Mouse (Mus musculus) CH12.LX (cell line): ENCODE results near the gene Swi5. TPM values are rescaled to one million over a fixed set of nuclear protein-coding genes. Genes with fewer than 3 reads are reported as not detected.
A peak's percentile ranks its signal among the peaks of the same experiment; 100 is the strongest.

ENCODE experiments used
- DNase-seq: peaks from one replicate; pipeline ENCODE4 v3.0.0-alpha.2; 2013; ENCODE audit errors: extremely low read depth
- H3K27ac ChIP-seq: 2 replicates; pipeline ENCODE4 v1.5.1; 2012; ENCODE audit warnings: low read depth, mild to moderate bottlenecking, control low read depth, moderate library complexity; ENCODE audit not compliant: insufficient read depth
- H3K27me3 ChIP-seq: replicated peaks from 2 replicates; pipeline ENCODE3; 2012; ENCODE audit warnings: inconsistent platforms
- H3K36me3 ChIP-seq, 2 experiments: replicated peaks in 1 of 2; 2 replicates each; pipeline versions ENCODE3 to v1.6.1; 2012; ENCODE audit warnings: inconsistent platforms in 1 of 2, low read length in 1 of 2, mild to moderate bottlenecking in 1 of 2, mixed read lengths in 1 of 2, moderate library complexity in 1 of 2; ENCODE audit not compliant: control insufficient read depth in 1 of 2, insufficient read depth in 1 of 2
- H3K4me1 ChIP-seq, 2 experiments: 2 replicates each; pipeline ENCODE4 v1.6.1; 2012; ENCODE audit warnings: inconsistent platforms in 1 of 2, moderate library complexity in 1 of 2; ENCODE audit not compliant: insufficient read depth in 2 of 2, control insufficient read depth in 1 of 2
- H3K4me2 ChIP-seq: 2 replicates; pipeline ENCODE4 v1.6.1; 2012; ENCODE audit warnings: low read depth, mild to moderate bottlenecking, control low read depth; ENCODE audit not compliant: poor library complexity, insufficient read depth, severe bottlenecking
- H3K4me3 ChIP-seq, 3 experiments: fragments of 150-350 bp in 1 of 3; sonication (generic) in 1 of 3; replicated peaks in 1 of 3; 2 replicates each; pipeline versions ENCODE3 to v1.5.1; 2011 to 2012; ENCODE audit warnings: low read depth in 2 of 3, low read length in 2 of 3, mild to moderate bottlenecking in 2 of 3, moderate library complexity in 2 of 3, control low read depth in 1 of 3, improper control_type of control experiment in 1 of 3, inconsistent platforms in 1 of 3, mixed read lengths in 1 of 3; ENCODE audit not compliant: poor library complexity in 1 of 3
- H3K79me2 ChIP-seq: replicated peaks from 2 replicates; pipeline ENCODE4 v1.6.1; 2012; ENCODE audit warnings: mild to moderate bottlenecking, moderate library complexity; ENCODE audit not compliant: control insufficient read depth, poor library complexity, insufficient read depth, severe bottlenecking; ENCODE audit errors: extremely low read depth
- H3K9ac ChIP-seq: 2 replicates; pipeline ENCODE4 v1.6.1; 2012; ENCODE audit warnings: low read depth, mild to moderate bottlenecking, control low read depth, moderate library complexity; ENCODE audit not compliant: insufficient read depth
- H3K9me3 ChIP-seq: replicated peaks from 2 replicates; pipeline ENCODE3; 2012; ENCODE audit warnings: low read length, inconsistent platforms, mixed read lengths
- CHD1 ChIP-seq: IDR thresholded peaks from 2 replicates; pipeline ENCODE4 v1.6.1; 2012; ENCODE audit warnings: low read depth, low read length, improper control_type of control experiment, inconsistent platforms
- CHD2 ChIP-seq: IDR thresholded peaks from 2 replicates; pipeline ENCODE4 v1.6.1; 2011; ENCODE audit warnings: low read length, improper control_type of control experiment
- ELF1 ChIP-seq: IDR thresholded peaks from 2 replicates; pipeline ENCODE4 v1.6.1; 2014; ENCODE audit warnings: low read depth, mild to moderate bottlenecking, inconsistent platforms, low read length, improper control_type of control experiment
- EP300 ChIP-seq: IDR thresholded peaks from 2 replicates; pipeline ENCODE4 v1.6.1; 2011; ENCODE audit warnings: low read length, improper control_type of control experiment
- ETS1 ChIP-seq: conservative IDR thresholded peaks from 2 replicates; pipeline ENCODE4 v1.6.1; 2012; ENCODE audit warnings: low read depth, mild to moderate bottlenecking, inconsistent platforms, low read length, improper control_type of control experiment, moderate library complexity
- GABPA ChIP-seq: IDR thresholded peaks from 2 replicates; pipeline ENCODE4 v1.6.1; 2012; ENCODE audit warnings: low read depth, low read length, improper control_type of control experiment, inconsistent platforms; ENCODE audit not compliant: insufficient replicate concordance
- MAFK ChIP-seq: IDR thresholded peaks from 2 replicates; pipeline ENCODE4 v1.6.1; 2011; ENCODE audit warnings: low read length, improper control_type of control experiment; ENCODE audit not compliant: insufficient replicate concordance
- MAZ ChIP-seq: IDR thresholded peaks from 2 replicates; pipeline ENCODE4 v1.6.1; 2012; ENCODE audit warnings: low read depth, mild to moderate bottlenecking, inconsistent platforms, low read length, improper control_type of control experiment, moderate library complexity
- MEF2A ChIP-seq: IDR thresholded peaks from 2 replicates; pipeline ENCODE4 v1.6.1; 2014; ENCODE audit warnings: low read depth, mild to moderate bottlenecking, inconsistent platforms, low read length, improper control_type of control experiment, borderline replicate concordance
- MXI1 ChIP-seq: IDR thresholded peaks from 2 replicates; pipeline ENCODE4 v1.6.1; 2011; ENCODE audit warnings: mild to moderate bottlenecking, low read depth, low read length, improper control_type of control experiment
- MYC ChIP-seq: IDR thresholded peaks from 2 replicates; pipeline ENCODE4 v1.6.1; 2011; ENCODE audit warnings: low read depth, mild to moderate bottlenecking, improper control_type of control experiment, low read length
- NELFE ChIP-seq: IDR thresholded peaks from 2 replicates; pipeline ENCODE4 v1.6.1; 2011; ENCODE audit warnings: low read depth, low read length, improper control_type of control experiment
- NRF1 ChIP-seq: IDR thresholded peaks from 2 replicates; pipeline ENCODE4 v1.6.1; 2014; ENCODE audit warnings: low read depth, mild to moderate bottlenecking, inconsistent platforms, low read length, improper control_type of control experiment, moderate library complexity
- SIN3A ChIP-seq: IDR thresholded peaks from 2 replicates; pipeline ENCODE4 v1.6.1; 2012; ENCODE audit warnings: low read length, improper control_type of control experiment, inconsistent platforms
- SMC3 ChIP-seq: IDR thresholded peaks from 2 replicates; pipeline ENCODE4 v1.6.1; 2011; ENCODE audit warnings: low read depth, low read length, improper control_type of control experiment
- TBP ChIP-seq: conservative IDR thresholded peaks from 2 replicates; pipeline ENCODE4 v1.6.1; 2011; ENCODE audit warnings: low read depth, low read length, improper control_type of control experiment
- TCF12 ChIP-seq: IDR thresholded peaks from 2 replicates; pipeline ENCODE4 v1.6.1; 2014; ENCODE audit warnings: low read depth, mild to moderate bottlenecking, inconsistent platforms, low read length, improper control_type of control experiment
- UBTF ChIP-seq: IDR thresholded peaks from 2 replicates; pipeline ENCODE4 v1.6.1; 2012; ENCODE audit warnings: low read depth, mild to moderate bottlenecking, inconsistent platforms, low read length, improper control_type of control experiment, moderate library complexity
- USF1 ChIP-seq: IDR thresholded peaks from 2 replicates; pipeline ENCODE4 v1.6.1; 2014; ENCODE audit warnings: low read depth, mild to moderate bottlenecking, inconsistent platforms, low read length, improper control_type of control experiment
- USF2 ChIP-seq: conservative IDR thresholded peaks from 2 replicates; pipeline ENCODE4 v1.6.1; 2011; ENCODE audit warnings: low read depth, low read length, improper control_type of control experiment
- ZMIZ1 ChIP-seq: IDR thresholded peaks from 2 replicates; pipeline ENCODE4 v1.6.1; 2012; ENCODE audit warnings: low read depth, mild to moderate bottlenecking, inconsistent platforms, low read length, improper control_type of control experiment
- ZNF384 ChIP-seq: IDR thresholded peaks from 2 replicates; pipeline ENCODE4 v1.6.1; 2012; ENCODE audit warnings: low read depth, low read length, improper control_type of control experiment, inconsistent platforms
- dilution Hi-C: fragments of 300-500 bp; cut with MboI; formaldehyde crosslinking; loops from 2 replicates; pipeline ENCODE4 v1.14.3; 2020; ENCODE audit warnings: low sequenced_read_pairs; ENCODE audit not compliant: extremely low pct_unique_long_range_greater_than_20kb, extremely low pct_ligation_motif_present
- in situ Hi-C: fragments of 300-500 bp; cut with MboI; formaldehyde crosslinking; loops from 3 replicates; pipeline ENCODE4 v1.14.3; 2019; ENCODE audit warnings: low sequenced_read_pairs, low pct_ligation_motif_present, low pct_unique_long_range_greater_than_20kb, mixed read lengths
- polyA plus RNA-seq: library from polyadenylated mRNA; unstranded; fragments of >175 nt; gene quantifications from 2 replicates; pipeline ENCODE4 v1.2.1, GENCODE M21; 2012; ENCODE audit warnings: low read depth; ENCODE audit not compliant: insufficient read length
- total RNA-seq, 2 experiments: library from RNA; depleted of rRNA; stranded (reverse); fragments of 300-350 nt in 1 of 2; fragments of >200 nt in 1 of 2; gene quantifications; 2 replicates each; pipeline ENCODE4 v1.2.3; 2012 to 2014

Swi5 gene
- total and polyA plus RNA-seq, 3 experiments: 295 to 437 (median 344) TPM

GRCm38 (mm10) chr2:32258887-32259533, 28.9 kb downstream of the Swi5 start:
- Histone ChIP-seq H3K4me3 (peak overlapping the region; percentile 58 to 91 (median 87)), H3K27me3 (no peaks in the 10 kb centered on the region), H3K4me1 (peaks cover 0 to 14% of the 10 kb centered on the region in 2 experiments; a peak in 2 of 4 replicates), H3K27ac (no peak overlapping the region), H3K9me3 (no peaks in the 10 kb centered on the region), H3K4me2 (peak overlapping the region; percentile 78), H3K9ac (peak overlapping the region; percentile 76), H3K36me3 (peaks cover 39 to 40% of the 10 kb centered on the region in 2 experiments), H3K79me2 (peaks cover 10% of the 10 kb centered on the region)
- TF ChIP-seq NRF1: no peak
- TF ChIP-seq NELFE: no peak
- no peak for TF ChIP-seq CHD1
- no peak for TF ChIP-seq SMC3
- no peak for TF ChIP-seq MYC
- TF ChIP-seq USF2: no peak
- no peak for TF ChIP-seq ETS1
- no peak for TF ChIP-seq MAZ
- TF ChIP-seq MEF2A: no peak
- no peak for TF ChIP-seq TBP
- no peak for TF ChIP-seq ELF1
- TF ChIP-seq MAFK: no peak
- no peak for TF ChIP-seq GABPA
- no peak for TF ChIP-seq MXI1
- no peak for TF ChIP-seq USF1
- TF ChIP-seq UBTF: no peak
- no peak for TF ChIP-seq EP300
- no peak for TF ChIP-seq TCF12
- dilution Hi-C loops (no loop called here), in situ Hi-C loops (no loop called here)
- DNase-seq: no peak

DNA sequence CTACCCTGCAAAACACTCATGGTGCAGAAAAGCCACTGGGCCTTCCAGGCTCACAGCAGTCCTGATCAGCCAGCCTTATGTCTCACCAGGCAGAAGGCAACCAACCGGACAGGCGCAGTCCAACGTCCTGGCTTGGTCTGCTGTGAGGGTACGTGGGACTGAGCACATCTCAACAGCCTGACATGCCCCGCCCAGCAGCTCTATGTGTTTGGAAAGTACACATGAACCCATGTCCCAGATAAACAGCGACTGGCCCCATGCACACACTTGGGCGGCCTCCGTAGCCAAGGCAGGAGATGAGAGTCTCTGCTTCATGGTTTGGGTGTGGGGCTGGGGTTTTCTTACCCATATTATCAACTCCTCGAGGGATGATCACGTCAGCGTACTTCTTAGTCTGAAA, 31.6 kb downstream of the Swi5 start:
- H3K4me3 ChIP-seq: no peak overlapping the region
- in situ Hi-C loops: no loop called here
- no peaks in the 10 kb centered on the region for H3K9me3 ChIP-seq
- peaks cover 65 to 66% of the 10 kb centered on the region in 2 experiments for H3K36me3 ChIP-seq
- no peak overlapping the region for H3K4me2 ChIP-seq
- H3K4me1 ChIP-seq: peaks cover 0 to 14% of the 10 kb centered on the region in 2 experiments; a peak in 2 of 4 replicates
- DNase-seq: no peak
- no peaks in the 10 kb centered on the region for H3K27me3 ChIP-seq
- no peak overlapping the region for H3K9ac ChIP-seq
- dilution Hi-C loops: no loop called here
- peaks cover 10% of the 10 kb centered on the region for H3K79me2 ChIP-seq
- TF ChIP-seq MYC (no peak), UBTF (no peak), CHD2 (no peak), MAFK (no peak), ZNF384 (no peak), SIN3A (no peak), MXI1 (no peak), ZMIZ1 (no peak)
- H3K27ac ChIP-seq: no peak overlapping the region
